Mouse (Mus musculus) layer of hippocampus, adult 2 months (tissue): ENCODE results near the gene Gm10220. TPM values are rescaled to one million over a fixed set of nuclear protein-coding genes. Genes with fewer than 3 reads are reported as not detected.
A peak's percentile ranks its signal among the peaks of the same experiment; 100 is the strongest.
"Not testable (repeated sequence)": the region's sequence is repeated elsewhere in the genome, so short reads cannot be mapped to it uniquely, and the experiment has no call there.

ENCODE experiments used
- DNase-seq, 2 experiments: peaks; one replicate each; pipeline ENCODE4 v3.0.0; 2022; ENCODE audit warnings: low spot score in 2 of 2
- H3K27ac ChIP-seq: fragments of 200-600 bp; 2 replicates; pipeline ENCODE4 v1.8.1; 2022
- H3K4me3 ChIP-seq: fragments of 200-600 bp; 2 replicates; pipeline ENCODE4 v1.8.1; 2022; ENCODE audit warnings: mild to moderate bottlenecking
- CTCF ChIP-seq: fragments of 200-600 bp; conservative IDR thresholded peaks from 2 replicates; pipeline ENCODE4 v1.8.1; 2022; ENCODE audit warnings: antibody characterized with exemption, mild to moderate bottlenecking, moderate library complexity
- long read RNA-seq, 2 experiments: library from polyadenylated mRNA; stranded (forward); transcript quantifications; one replicate each; pipeline ENCODE4 v2.0.0; 2021; ENCODE audit warnings: borderline mapping rate in 2 of 2
- total RNA-seq, 2 experiments: library from RNA; stranded (reverse); gene quantifications; 2 replicates each; pipeline ENCODE4 v1.2.3; 2021

Gene Gm10220
- not detected for total RNA-seq
- long read RNA-seq, experiment 1 = 0 reads
- long read RNA-seq, experiment 2 = 0 reads

DNA sequence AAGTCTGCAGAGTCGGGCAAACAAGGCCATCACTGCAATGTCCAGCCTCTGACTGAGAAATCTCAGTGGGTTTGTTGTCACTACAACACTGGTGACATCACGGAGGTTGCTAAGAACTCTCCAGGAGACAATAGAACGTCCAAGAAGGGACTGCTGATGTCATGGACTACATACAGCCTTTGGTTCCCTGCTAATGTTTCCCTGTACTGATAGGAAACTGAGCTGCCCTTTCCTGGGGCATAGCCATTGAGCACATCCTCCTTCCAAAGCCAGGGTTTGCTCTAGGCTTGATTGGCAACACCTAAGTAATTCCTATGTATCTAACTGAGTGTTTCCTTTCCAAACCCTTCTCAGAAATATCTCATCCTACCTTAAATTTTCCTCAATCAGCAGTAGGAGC lies at the start of gene Gm10220:
Gene Gm10220 (minus strand): TSS at position 101 of the 400 bp plus-strand sequence.
- not testable (repeated sequence) for H3K27ac ChIP-seq, H3K4me3 ChIP-seq, DNase-seq

DNA sequence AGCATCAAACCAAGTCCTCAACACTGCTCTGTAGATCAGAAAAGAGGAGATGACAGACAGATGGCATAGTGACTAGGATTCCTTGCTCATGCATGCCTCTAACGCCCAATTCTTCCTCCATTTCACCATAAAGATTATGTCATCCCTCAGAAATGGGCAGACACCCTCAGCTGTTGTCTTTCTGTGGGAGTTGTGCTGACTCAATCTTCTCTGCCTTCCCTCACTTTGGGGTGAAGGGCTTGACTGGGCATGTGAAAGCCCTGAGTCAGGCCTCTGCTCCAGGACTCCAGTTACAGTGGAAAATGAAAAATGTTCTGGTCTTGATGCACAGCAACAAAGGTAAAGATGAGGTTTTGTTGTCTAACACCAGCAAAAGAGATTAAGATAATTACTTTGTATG lies 48.6 kb upstream of the Gm10220 start:
- Histone ChIP-seq H3K27ac (no peak overlapping the region), H3K4me3 (no peak overlapping the region)
- no peak for DNase-seq
- no peak for TF ChIP-seq CTCF

DNA sequence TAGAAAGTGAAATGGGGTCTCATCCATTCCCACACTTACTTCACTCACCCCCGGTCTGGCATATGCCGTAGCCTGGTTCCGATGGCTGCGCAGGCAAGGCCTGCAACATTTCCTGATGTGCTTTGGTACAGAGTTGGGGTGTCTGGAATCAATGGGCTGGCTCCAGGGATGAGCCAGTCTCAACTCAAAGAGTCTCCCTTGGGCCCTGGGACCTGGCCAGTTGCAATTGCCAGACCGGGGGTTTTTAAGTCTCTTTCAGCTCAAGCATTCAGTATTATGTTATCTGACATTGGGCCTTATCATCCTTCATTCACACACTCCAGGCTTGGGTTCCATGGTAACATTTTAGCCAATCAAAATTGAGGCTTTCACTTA lies 44.6 kb upstream of the Gm10220 start:
- no peak for TF ChIP-seq CTCF
- Histone ChIP-seq H3K27ac (no peak overlapping the region), H3K4me3 (no peak overlapping the region)
- DNase-seq = no peak

DNA sequence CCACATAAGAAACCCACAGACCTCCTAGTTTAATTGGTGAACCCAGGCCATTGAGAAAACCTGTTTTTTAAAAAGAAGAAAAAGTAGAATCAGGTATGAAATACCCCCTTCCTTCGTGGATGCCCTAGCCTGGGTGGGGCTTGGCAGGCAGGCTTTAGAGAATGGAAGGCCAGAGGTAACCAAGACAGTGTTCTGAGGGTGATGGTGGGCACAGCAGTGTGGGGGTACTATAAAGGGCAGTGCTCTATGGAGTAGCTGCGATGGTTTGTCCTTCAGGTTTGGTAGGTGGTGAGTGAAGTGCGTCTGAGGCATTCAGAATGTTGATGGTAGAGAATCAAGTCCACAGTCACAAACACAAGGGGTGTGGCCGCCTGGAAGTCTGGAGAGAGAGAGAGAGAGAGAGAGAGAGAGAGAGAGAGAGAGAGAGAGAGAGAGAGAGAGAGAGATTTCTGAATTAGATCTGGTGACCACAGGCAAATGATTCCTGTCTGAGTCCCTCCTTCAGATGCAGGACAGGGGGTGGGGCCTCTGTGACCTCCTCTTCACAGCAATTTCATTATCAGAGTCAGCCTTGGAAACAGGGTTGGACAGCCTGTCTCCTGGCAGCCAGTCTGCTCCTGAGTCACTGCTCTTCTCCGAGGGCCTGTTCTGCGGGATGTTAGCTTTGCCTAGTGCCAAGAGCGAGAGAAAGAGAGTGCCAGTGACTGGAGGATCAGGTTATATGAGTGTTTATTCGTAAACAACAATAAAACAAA lies 44.0 kb upstream of the Gm10220 start:
- peak; percentile 12 to 14 for DNase-seq
- TF ChIP-seq CTCF = no peak
- no peak overlapping the region for H3K4me3 ChIP-seq
- no peak overlapping the region for H3K27ac ChIP-seq

DNA sequence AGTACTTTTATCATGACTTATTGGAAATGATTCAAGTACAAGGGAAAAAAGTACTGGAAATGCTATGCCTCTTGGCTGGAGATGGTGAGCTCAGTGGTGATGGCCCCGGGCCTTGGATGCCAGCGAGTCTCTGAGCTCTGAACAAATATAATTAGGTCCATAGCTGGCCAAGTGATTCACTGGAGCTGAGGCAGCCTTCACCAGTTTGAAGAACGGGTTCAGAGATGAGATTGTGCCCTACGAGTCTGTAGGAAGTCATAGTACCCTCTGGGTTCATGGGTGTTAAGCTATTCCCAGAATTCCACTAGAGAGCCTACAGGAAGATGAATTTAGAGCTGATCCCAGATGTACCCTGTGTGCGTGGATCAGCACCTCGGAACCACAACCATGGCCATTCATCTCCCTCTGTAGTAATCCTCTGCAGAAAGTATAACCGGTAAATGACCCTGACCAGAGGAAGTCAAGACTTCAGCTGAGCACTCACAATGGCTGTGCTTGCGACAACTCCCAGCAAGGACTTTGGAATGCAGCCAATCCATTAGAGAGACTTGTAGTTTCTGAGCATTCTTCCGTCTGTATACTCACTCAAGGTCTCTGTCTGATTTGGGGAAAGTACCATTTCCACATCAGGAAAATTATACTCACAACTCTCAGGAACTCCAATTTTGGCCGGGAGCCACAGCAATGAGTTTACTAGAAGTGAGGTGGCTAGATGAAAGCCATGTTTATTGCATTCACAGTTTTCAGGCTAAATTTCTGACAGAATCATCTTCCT lies 36.4 kb upstream of the Gm10220 start:
- DNase-seq = no peak
- TF ChIP-seq CTCF = no peak
- H3K27ac ChIP-seq = no peak overlapping the region
- no peak overlapping the region for H3K4me3 ChIP-seq

DNA sequence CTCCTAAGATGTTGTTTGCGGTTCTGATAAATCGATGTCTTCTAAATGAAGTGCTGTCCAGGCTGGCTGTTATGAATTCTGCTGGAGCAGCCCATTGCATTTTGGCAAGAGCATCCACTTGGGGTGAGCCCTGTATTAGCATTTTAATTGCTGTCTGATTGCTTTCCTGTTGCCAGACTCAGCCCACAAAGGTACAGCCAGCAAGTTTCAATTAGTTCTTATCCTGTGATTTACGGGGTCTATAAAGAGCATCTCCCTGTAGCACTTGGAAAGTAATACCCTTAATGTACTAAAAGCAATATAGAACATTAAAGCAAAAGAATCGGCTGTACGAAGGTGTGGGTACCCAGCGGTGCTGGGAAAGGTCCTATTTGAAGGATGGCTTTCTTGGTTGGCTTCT lies 21.7 kb upstream of the Gm10220 start:
- no peak for TF ChIP-seq CTCF
- Histone ChIP-seq H3K4me3 (no peak overlapping the region), H3K27ac (no peak overlapping the region)
- no peak for DNase-seq

DNA sequence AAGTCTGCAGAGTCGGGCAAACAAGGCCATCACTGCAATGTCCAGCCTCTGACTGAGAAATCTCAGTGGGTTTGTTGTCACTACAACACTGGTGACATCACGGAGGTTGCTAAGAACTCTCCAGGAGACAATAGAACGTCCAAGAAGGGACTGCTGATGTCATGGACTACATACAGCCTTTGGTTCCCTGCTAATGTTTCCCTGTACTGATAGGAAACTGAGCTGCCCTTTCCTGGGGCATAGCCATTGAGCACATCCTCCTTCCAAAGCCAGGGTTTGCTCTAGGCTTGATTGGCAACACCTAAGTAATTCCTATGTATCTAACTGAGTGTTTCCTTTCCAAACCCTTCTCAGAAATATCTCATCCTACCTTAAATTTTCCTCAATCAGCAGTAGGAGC lies 16.0 kb downstream of the Gm10220 start, which contains the start of gene 5031410I06Rik:
Gene 5031410I06Rik (minus strand): TSS at position 101 of the 400 bp plus-strand sequence.
- not testable (repeated sequence) for DNase-seq, H3K4me3 ChIP-seq, H3K27ac ChIP-seq

DNA sequence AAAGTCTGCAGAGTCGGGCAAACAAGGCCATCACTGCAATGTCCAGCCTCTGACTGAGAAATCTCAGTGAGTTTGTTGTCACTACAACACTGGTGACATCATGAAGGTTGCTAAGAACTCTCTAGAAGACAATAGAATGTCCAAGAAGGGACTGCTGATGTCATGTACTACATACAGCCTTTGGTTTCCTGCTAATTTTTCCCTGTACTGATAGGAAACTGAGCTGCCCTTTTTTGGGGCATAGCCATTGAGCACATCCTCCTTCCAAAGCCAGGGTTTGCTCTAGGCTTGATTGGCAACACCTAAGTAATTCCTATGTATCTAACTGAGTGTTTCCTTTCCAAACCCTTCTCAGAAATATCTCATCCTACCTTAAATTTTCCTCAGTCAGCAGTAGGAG lies 32.0 kb downstream of the Gm10220 start, which contains the start of gene Gm10471:
Gene Gm10471 (minus strand): TSS at position 101 of the 400 bp plus-strand sequence.
- DNase-seq, H3K27ac ChIP-seq, H3K4me3 ChIP-seq: not testable (repeated sequence)

DNA sequence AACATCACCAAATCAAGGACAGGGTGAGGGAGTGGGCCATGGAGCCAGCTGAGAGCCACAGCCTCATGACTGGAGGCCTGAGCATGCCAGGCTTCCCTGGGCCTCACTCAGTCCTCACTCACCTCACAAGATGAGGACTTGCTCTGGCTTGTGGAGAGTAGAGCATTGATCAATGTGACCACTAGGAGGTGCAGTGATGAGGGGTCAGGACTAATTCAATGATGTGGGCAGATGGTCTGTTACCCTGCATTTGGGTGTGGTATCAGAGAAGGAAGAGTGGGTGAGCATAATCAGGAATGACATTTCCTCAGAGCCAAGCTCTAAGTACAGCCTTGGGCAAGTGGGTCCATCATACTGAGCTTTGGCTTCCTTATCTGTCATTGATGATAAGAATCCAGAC lies 42.2 kb downstream of the Gm10220 start:
- H3K27ac ChIP-seq, H3K4me3 ChIP-seq, DNase-seq: not testable (repeated sequence)

DNA sequence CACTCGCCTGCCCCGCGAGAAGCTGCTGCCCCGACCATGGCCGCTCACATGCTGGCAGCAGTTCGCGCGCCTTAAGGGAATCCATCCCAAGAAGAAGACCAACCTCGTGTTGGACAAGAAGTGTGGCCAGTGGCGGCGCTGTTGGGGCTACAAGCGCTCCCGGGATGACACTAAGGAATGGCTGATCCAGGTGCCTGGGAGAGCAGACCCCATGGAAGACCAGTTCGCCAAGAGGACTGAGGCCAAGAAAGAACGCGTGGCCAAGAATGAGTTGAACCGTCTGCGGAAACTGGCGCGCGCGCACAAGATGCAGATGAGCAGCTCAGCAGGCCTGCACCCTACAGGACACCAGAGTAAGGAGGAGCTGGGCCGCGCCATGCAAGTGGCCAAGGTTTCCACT lies 50.5 kb downstream of the Gm10220 start:
- no peak for DNase-seq
- H3K4me3 ChIP-seq = no peak overlapping the region
- no peak overlapping the region for H3K27ac ChIP-seq
- no peak for TF ChIP-seq CTCF

Other genes with a start within 250 kb of the Gm10220 start
- not detected for gene Gm21663, start 179.0 kb downstream of the Gm10220 start, total RNA-seq
- gene Gm21671, start 167.0 kb downstream of the Gm10220 start, total RNA-seq = not detected
- not detected for gene Gm21680, start 148.8 kb downstream of the Gm10220 start, total RNA-seq
- not detected for gene Gm21698, start 132.8 kb downstream of the Gm10220 start, total RNA-seq
- under 1 TPM in 1 of 2 experiments, not detected in 1; 0.38 TPM for gene Gm1979, start 116.6 kb downstream of the Gm10220 start, total RNA-seq
- gene Gm5862, start 98.5 kb downstream of the Gm10220 start, total RNA-seq = not detected
- gene Speer4a, start 81.9 kb downstream of the Gm10220 start, total RNA-seq = not detected
- gene Gm7347, start 62.8 kb downstream of the Gm10220 start, total RNA-seq = not detected
- not detected for gene Gm10471, start 32.1 kb downstream of the Gm10220 start, total RNA-seq
- gene 5031410I06Rik, start 16.1 kb downstream of the Gm10220 start, total RNA-seq = not detected
- gene Gm7361, start 136.3 kb upstream of the Gm10220 start, total RNA-seq = under 1 TPM; 0.38 to 0.52 TPM